Mouse (Mus musculus) stomach, postnatal 0 days (tissue): Measurements from ENCODE around the gene Rpl35a.

Experiments
- CTCF ChIP-seq: IDR thresholded peaks from 2 replicates; pipeline ENCODE4 v1.5.1; 2016; ENCODE audit warnings: antibody characterized with exemption, low read depth, mild to moderate bottlenecking, moderate library complexity
- EP300 ChIP-seq: optimal IDR thresholded peaks from 2 replicates; pipeline ENCODE3; 2016; ENCODE audit warnings: antibody characterized with exemption

GRCm38 (mm10) chr16:33053141-33053540 is 3.1 kb upstream of the Rpl35a start:
- TF ChIP-seq CTCF (no peak), EP300 (no peak)
